Mouse (Mus musculus) CH12.LX (cell line): ENCODE measurements at regions not wholly inside any gene's neighbourhood (a gene's known extent, or its start where the extent isn't known, plus 50 kb on each side); places are given as distances from the start of the nearest gene placed in this dataset.

Source experiments
- CTCF ChIP-seq, 2 experiments: IDR thresholded peaks in 1 of 2; conservative IDR thresholded peaks in 1 of 2; 2 replicates each; pipeline ENCODE4 v1.5.1; 2011 to 2012; ENCODE audit warnings: low read depth in 2 of 2, low read length in 2 of 2, improper control_type of control experiment in 1 of 2, inconsistent platforms in 1 of 2, mild to moderate bottlenecking in 1 of 2, moderate library complexity in 1 of 2
- EP300 ChIP-seq: IDR thresholded peaks from 2 replicates; pipeline ENCODE4 v1.6.1; 2011; ENCODE audit warnings: low read length, improper control_type of control experiment
- ETS1 ChIP-seq: conservative IDR thresholded peaks from 2 replicates; pipeline ENCODE4 v1.6.1; 2012; ENCODE audit warnings: low read depth, mild to moderate bottlenecking, inconsistent platforms, low read length, improper control_type of control experiment, moderate library complexity
- HCFC1 ChIP-seq: IDR thresholded peaks from 2 replicates; pipeline ENCODE4 v1.6.1; 2012; ENCODE audit warnings: low read depth, mild to moderate bottlenecking, inconsistent platforms, low read length, improper control_type of control experiment
- MAFK ChIP-seq: IDR thresholded peaks from 2 replicates; pipeline ENCODE4 v1.6.1; 2011; ENCODE audit warnings: low read length, improper control_type of control experiment; ENCODE audit not compliant: insufficient replicate concordance
- MAZ ChIP-seq: IDR thresholded peaks from 2 replicates; pipeline ENCODE4 v1.6.1; 2012; ENCODE audit warnings: low read depth, mild to moderate bottlenecking, inconsistent platforms, low read length, improper control_type of control experiment, moderate library complexity
- POLR2A ChIP-seq: IDR thresholded peaks from 2 replicates; pipeline ENCODE4 v1.6.1; 2011; ENCODE audit warnings: low read depth, mild to moderate bottlenecking, improper control_type of control experiment, low read length
- RCOR1 ChIP-seq: conservative IDR thresholded peaks from 2 replicates; pipeline ENCODE4 v1.6.1; 2012; ENCODE audit warnings: low read depth, mild to moderate bottlenecking, inconsistent platforms, low read length, improper control_type of control experiment
- TCF12 ChIP-seq: IDR thresholded peaks from 2 replicates; pipeline ENCODE4 v1.6.1; 2014; ENCODE audit warnings: low read depth, mild to moderate bottlenecking, inconsistent platforms, low read length, improper control_type of control experiment

DNA sequence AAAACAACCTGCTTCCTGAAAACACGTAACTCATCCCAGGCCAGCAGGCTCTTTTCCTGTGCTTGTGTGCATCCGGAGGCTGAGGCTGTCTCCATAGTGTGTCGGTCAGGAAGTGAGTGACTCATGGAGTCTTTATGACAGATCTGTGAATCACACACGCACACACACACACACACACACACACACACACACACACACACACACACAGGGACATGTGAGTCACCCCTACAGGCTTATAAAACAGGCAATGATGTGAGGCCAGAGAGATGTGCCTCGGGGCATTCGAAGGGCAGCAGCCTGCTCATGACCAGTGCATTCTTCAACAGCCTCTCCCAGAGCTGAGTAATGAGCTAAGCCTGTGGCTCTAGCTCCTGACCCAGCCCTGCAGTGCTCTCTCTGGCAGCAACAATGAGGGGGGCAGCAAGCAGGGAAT lies 97.5 kb upstream of the Dlx2 start:
- TF ChIP-seq MAFK (no peak), EP300 (no peak), ETS1 (no peak), CTCF (conservative IDR thresholded peaks at IDR 0.05 in 1 of 2, IDR thresholded peaks at IDR 0.05 in 1 of 2; ENCODE audit: low read depth in 2 of 2, low read length in 2 of 2) (no peak), TCF12 (no peak), HCFC1 (no peak), MAZ (no peak), RCOR1 (no peak), POLR2A (no peak)
